Mouse (Mus musculus): ENCODE measurements at regions not wholly inside any gene's neighbourhood (a gene's known extent, or its start where the extent isn't known, plus 50 kb on each side); places are given as distances from the start of the nearest gene placed in this dataset.

- no peak for TF ChIP-seq MXI1 (IDR thresholded peaks at IDR 0.05; ENCODE audit: low read depth, low read length)
- no peak for TF ChIP-seq EP300 (IDR thresholded peaks at IDR 0.05; ENCODE audit: low read length)
- TF ChIP-seq POLR2A (IDR thresholded peaks at IDR 0.05; ENCODE audit: low read depth, low read length): no peak
These were observed 115.4 kb upstream of the 9330182O14Rik start for GRCm38 (mm10) chr15:40018792-40019151.

Measured in CH12.LX (cell line).